Mouse (Mus musculus) heart, adult 2 months (tissue): ENCODE results near the gene Tnk2.

Source experiments
- EP300 ChIP-seq: fragments of 200-500 bp; IDR thresholded peaks from 2 replicates; pipeline ENCODE4 v1.6.1; 2011; ENCODE audit warnings: low read depth, low read length, control low read depth; ENCODE audit not compliant: insufficient read depth
- POLR2A ChIP-seq: fragments of 200-500 bp; IDR thresholded peaks from 2 replicates; pipeline ENCODE4 v1.6.1; 2011; ENCODE audit warnings: mild to moderate bottlenecking, low read depth, low read length, control low read depth; ENCODE audit not compliant: insufficient read depth

DNA sequence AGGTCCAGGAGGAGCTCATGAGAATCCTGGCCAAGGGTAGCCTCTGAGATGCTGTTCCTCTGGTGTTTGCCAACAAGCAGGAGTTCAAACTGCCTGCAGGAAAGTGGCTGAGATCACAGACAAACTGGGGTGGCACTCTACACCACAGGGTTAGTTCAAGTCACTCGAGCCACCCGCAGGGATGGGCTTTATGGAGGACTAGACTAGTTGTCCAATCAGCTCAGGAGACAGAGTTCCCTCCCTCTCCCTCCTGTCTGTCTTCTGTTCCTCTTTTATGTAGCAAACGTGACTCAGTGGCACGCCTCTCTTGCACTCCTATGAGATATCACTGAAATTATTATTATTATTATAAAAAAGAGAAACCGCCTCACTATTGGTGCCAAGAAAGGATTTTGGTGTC is 9.5 kb upstream of the Tnk2 start:
- TF ChIP-seq POLR2A (no peak), EP300 (no peak)
